Mouse (Mus musculus) lung, postnatal 4 days (tissue): ENCODE data around the gene Meox2.
"Not testable (repeated sequence)": the region's sequence is repeated elsewhere in the genome, so short reads cannot be mapped to it uniquely, and the experiment has no call there.

Source experiments
- DNase-seq, 2 experiments: peaks; one replicate each; pipeline ENCODE4 v3.0.0; 2021

The Meox2 gene

DNA sequence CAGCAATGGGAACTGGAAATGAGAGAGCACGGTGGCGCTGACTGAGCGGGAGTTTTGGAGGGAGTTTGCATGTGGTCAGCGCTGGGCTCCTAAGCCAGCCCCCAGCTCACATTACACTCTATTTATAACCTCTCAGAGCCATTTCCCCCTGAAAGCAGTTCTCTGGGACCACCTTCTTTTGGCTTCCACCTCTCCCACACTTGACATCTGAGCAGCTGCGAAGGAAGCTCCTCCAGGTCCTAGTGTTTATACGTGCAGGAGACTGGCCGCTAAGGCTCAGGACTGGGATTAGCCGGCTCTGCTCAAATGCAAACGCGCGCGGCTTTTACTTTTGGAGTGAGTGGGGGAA is at the start of gene Meox2:
Meox2 (plus strand) TSS at position 151 of the 349 bp plus-strand sequence.
- peak; percentile 63 to 84 for DNase-seq

DNA sequence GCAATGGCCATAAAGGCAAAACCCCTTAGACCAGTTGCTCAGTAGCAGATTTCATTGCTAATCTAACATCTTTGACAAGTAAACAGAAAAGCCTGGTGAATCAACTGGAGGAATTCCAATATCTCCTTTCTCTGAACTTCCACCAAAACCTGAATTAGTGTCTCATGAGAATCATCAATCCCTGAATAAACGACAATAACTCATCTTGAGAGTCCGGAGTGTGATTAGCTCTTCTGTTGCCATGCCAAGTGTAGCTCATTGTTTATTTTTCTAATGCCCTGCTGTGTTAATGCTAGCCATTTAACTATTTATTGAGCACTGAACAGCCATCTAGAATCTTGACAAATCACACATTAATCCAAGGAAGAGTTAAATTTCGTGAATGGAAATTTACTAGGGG is 35.7 kb upstream of the Meox2 start:
- DNase-seq: no peak

DNA sequence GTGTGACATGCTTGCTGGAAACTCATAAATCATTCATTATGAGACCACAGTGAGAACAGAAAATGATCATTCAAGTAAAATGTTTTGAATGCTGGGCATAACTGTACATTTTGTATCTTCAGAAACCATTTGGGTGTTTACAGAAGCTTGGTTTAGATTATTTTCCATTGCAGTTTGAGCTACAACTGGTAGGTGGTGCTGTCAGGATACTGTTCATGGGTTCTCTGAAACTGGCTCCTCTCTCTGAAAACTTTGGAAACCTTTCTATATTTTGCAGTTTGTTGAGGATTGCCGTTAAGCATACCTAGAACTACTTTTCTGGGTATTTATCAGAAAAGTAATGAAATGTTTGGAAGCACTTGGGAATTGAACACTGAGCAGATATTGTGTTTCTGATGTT is 31.0 kb upstream of the Meox2 start:
- DNase-seq: no peak

DNA sequence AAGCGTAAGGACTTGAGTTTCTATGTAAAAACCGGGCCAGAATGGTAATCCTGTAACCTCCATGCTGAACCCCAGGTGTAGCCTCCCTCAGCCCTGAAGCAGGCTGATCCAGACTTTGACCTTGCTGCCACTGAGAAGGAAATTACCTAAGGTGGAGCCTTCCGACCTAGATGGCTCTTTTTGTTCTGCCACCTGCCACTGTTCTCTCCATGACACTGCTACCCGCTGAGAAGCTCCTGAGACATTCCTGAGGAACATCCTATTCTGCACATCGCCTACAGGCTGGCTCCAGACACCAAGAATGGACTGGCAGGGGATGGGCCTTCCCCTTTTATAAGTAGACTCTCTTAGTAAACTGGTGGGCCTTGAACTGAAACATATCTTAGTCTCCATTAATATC is 28.3 kb upstream of the Meox2 start:
- DNase-seq: not testable (repeated sequence)

DNA sequence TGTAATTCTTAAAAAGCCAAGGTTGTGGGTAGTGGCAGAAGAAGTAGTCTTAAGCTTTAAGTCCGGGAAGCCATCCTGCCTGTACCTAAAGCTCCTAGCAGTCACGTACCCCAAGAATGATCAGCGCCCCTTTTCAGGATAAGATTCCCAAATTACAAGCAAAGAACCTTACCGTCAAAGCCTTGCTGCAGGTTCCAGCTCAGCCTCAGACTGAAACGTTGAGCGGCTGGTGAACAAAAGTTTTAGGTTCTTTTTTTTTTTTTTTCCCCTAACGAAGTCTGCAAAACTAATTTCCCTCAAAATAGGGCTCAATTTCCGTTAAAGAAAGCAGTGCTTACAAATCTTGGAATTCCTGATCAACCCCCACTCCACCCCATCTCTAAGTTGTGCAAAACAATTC is 1.8 kb upstream of the Meox2 start:
- no peak for DNase-seq

DNA sequence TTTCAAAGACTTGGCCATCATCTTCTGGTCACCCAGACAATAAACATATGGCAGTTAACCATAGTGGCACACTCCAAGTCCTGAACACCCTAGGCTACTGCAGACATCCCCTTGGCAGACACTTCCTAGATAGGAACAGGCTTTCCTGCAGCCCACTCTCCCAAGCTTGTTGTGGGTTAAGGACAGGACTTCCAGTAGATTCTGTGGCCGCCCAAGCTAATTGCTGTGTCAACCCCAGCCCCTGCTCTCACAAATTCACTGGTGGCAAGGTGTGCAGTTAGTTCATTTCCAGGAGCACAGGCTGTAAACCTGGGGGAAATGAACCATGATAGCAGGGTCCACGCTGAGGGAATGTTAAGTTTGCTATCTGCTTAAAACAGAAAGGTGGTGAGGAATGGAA is 1.2 kb upstream of the Meox2 start:
- no peak for DNase-seq

DNA sequence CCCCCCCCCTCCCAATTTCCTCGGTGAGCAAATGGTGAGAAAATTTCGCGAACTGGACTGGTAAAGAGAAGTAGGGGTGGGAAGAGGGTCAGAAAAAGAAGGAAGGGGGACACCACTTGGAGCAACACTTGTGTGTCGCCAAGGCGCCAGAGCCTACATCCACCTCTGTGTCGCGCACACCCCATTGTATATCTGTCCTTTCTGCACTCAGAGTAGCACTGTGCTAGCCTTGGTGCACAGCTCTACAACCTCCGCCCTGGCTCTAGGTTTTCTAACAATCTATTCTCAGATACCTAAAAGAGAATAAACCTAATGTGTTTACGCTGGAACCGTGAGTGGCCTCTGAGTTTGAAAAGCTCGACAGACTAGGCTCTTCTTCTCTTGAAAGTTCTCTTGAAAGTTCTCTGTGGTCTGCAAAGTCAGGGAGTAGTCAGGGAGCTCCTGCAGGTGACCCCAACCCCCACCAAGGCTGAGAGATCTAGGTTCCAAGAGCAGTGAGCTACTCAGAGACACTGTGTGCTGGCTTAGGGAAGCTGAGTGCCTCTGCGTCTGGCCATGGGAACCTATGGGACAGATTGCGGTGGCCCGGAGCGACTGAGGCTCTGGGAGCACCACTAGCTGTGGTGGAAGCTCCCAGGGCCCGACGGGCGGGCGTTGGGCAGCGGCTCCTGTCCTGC is 489 bp upstream of the Meox2 start:
- DNase-seq: no peak

DNA sequence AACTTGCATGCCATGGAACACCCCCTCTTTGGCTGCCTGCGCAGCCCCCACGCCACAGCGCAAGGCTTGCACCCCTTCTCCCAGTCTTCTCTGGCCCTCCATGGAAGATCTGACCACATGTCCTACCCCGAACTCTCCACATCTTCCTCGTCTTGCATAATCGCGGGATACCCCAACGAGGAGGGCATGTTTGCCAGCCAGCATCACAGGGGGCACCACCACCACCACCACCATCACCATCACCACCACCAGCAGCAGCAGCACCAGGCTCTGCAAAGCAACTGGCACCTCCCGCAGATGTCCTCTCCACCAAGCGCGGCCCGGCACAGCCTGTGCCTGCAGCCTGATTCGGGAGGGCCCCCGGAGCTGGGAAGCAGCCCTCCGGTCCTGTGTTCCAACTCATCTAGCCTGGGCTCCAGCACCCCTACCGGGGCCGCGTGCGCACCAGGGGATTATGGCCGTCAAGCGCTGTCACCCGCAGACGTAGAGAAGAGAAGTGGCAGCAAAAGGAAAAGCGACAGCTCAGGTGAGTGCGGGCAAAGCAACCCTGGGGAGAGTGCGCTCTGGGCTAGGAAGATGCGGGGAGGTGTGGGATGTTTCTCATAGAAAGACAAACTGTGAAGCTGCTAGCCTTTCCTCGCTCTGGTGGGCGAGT is 606 bp downstream of the Meox2 start:
- peak; percentile 31 to 48 for DNase-seq

DNA sequence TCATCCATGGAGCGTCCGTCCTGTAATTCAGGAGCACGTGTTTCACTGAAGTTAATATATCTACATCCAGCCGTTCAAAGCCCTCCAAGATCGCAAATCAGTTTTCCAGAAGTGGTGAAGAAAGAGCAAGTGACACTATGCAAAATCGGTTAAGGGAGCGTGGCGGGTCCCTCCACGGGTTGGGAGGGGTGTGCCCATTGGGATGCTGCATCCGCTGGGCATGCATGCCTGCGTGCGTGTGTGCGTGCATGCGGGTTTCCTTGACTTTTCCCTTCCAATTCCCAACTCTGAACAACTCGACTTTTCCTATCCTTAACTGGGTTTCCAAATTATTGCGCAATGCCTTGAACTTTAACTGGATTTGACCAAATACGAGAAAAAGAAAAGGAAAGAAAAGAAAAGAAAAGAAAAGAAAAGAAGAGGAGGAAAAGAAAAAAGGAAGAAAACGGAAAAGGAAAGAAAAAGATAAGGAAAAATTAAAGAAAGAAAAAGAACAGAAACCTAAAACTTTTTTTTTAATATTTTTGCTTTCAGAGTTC is 1.2 kb downstream of the Meox2 start:
- DNase-seq: peak; percentile 7 to 24

DNA sequence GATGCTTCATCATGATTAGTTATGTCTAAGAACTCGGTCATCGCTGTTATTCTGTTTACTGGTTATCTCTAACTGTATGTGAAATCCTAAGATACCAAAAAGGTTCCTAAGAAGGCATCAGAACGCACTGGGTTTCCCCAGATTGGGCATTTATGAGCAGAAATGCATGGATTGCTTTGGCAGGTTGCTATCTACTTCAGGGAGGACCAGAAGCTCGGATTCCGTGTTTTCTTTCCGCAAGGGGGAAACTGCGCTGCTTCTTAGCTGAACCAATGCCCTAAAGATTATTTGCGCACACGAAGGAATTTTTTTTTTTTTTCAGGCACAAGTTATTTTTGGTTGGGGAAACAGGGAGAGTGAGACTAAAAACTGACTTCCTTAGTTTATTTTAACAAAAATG is 2.6 kb downstream of the Meox2 start:
- no peak for DNase-seq

DNA sequence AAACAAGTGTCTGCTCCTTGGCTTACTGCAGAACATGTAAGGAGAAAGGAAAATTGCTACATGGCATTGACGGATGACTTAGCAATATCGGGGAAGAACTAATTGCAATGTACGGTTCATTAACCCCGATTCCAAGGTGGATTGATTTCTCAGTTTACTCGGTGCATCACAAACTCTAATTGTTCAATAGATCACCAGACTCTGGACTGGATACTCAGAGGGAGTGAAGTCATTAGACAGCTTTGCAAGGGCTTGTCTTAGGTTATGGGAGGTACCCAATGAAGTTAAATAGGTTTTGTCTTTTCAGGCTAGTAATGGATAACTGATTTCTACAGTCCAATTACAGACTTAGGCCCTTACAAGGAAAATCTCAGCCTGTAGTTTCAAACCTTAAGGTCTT is 10.9 kb downstream of the Meox2 start:
- DNase-seq: no peak

DNA sequence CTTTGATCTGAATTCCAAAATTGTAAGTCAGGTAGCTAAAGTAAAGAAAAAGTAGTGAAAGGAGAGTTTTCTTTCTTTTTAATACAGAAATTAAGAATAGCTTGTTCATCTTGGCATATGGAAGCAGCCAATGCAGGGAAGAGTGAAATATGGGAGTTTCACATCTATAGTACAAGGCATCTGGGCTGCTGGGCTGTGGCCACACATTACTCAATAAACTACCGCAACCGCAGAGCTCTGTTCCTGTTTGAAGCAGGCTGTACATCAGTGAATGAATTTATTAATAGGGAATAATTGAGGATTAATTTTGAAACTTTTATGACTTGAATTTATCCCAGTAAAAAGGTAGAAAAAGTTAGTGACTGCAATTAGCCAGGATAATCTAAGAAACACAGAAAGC is 15.4 kb downstream of the Meox2 start:
- no peak for DNase-seq

DNA sequence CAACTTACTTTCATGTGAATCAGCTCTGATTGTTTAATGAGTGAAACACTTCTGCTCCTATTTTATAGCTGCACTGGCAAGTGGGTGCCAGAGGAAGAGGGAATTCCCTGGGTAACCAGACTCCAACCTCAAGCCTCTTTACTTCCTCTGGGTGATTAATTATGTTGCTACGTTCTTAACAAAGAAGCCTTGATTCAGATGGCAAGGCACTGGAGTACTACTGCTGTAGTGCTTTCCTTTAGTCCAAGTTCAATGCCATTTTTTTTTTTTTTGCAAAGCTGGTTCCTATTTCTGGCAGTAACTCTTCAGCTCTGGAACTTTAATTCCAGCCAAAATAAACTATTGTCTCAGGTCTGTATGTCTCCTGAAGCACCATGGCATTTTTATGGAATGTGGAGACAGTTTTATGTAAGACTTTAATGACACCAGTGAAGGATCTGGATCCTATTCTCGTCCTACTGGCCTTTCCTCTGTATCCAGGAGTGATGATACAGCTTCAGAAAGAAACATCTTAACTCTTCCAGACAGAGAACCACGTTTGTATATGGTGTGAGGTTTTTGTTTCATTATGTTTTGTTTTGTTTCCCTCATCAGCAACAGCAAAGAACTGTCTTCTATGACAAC is 33.9 kb downstream of the Meox2 start:
- DNase-seq: no peak

DNA sequence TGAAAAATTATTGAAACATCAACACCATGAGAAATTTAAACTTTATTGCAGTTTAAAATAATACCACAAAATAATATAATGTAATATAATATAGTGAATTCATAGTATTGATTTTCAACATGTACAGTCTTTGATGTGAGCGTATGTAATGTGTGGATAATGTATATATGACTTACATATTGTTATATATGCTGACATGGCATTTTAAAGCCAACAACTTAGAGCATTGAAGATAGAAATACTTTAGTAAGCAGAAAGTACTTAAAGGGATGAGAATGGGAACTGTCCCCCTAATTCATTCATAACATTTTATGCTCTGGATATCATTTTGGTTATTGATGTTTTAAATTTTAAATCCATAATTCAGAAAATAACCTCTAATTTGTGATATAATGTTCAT is 35.5 kb downstream of the Meox2 start:
- no peak for DNase-seq

DNA sequence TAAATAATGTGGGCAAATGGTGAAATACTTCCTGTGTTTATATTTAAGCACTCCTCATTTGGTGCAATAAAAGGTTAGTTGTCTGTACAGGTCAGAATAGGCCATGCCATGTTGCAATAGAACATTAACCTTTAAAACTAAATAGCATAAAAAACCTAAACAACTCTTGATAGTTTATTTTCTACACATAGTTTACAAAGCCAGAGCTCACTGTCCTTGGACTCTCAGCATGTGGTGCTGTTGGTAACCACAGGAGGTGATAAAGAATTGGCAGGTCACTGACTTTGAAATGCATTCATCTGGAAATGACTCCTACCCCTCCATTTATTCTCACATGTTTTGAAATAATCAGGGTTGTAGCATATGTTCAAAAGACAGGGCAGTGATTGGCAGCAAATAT is 59.4 kb downstream of the Meox2 start:
- no peak for DNase-seq

DNA sequence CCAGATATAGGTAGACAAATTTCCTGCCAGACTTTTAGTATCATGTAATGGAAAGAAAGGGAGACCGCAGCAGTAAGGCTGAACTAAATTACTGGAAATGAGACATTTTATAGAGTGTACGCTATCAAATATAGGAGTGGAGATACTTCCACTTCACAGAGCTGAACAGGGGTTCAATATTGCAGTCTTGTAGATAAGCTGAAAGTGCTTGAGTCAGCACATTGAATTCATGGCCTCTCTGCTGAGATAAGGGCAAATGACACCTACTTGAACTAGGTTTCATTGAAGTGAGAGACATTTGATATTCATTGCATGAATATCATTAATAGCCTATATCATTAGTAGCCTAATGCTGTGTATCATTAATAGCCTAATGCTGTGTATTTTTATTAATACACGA is 65.0 kb downstream of the Meox2 start:
- DNase-seq: no peak

DNA sequence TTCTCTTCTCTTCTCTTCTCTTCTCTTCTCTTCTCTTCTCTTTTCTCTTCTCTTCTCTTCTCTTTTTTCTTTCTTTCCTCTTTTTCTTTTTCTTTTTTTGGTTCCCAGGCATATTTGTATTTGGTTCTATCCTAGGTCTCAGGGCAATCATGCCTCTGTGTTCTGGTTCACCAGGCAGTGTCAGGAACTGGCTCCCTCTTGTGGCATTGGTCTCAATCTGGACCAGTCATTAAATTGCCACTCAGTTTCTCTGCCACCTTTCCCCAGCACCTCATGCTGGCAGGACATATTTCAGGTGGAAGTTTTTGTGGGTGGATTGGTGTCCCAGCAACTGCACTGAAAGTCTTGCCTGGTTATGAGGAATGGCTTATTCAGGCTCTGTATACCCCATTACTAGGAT is 75.3 kb downstream of the Meox2 start:
- DNase-seq: peak; percentile 16 to 26

DNA sequence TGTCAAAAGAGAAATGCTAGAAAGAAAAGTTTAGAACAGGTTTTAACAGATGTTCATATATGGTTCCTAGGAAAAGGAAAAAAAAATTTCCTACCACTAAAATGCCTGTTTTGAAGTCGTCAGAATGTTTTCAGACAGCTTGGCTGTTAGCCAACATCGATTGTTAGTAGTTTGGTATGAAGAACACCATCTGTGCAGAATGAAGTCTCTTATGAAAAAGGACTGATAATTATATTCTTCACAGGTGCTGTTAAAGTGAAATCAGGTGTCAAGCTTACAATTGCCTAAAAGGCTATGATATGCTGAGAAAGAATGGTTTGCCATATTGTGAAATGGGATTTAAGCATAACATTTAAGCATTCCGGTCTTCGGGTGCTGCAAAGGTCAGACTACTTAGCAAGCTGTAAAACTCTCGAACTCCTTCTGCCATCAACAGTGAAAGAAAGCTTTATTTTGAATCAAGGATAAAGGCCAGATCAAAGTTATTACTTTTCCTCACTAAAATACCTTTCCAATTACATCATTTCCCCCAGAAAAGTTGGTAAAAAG is 80.7 kb downstream of the Meox2 start:
- DNase-seq: no peak
